Mouse (Mus musculus) cerebellum, adult 8-10 months (tissue): Measurements from ENCODE around the gene Cryl1.

Experiments
- DNase-seq: peaks from one replicate; pipeline ENCODE4 v3.0.0; 2022

The Cryl1 gene

DNA sequence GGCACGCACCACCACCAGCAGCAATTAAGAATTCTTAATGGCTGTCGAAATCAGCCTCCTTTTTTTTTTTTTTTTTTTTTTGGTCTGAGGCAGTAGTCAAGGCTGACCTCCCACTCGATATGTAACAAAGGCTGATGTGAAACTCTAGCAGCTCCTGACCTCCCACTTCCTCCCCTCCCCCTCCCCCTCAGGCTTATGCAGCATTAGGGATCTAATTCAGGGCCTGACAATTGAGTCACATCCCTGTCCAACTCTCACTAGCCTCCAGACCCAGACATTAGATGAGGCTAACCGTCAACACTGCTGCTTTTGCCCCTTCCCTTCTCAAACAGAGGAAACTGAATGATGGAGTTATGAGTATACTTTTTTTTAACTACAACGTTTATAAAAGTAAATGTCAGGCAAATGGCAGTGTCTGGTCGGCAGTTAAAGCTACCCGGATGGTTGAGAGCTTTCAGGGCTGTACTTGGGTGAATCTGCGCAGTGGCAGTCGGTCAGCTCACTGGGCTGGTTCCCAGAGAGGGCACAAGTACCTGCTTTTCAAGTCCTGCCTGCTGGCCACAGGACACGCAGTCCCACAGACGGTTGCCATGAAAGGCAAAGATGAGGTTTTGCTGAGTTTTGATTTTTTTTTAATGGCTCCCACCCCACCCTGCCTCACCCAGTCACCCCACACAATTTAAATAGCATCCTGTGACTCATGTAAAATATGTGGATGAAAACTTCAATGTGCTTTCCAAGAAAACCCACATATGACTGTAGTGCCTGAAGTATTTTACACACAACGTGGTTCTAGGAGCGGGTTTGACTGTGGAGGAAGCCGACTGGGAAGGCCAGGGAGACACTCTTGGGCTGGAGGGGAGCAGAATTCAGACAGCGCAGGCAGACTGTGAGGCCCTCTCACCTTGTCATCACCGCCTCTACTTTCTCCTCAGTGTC lies 81.4 kb downstream of the Cryl1 start:
- DNase-seq = no peak

GRCm38 (mm10) chr14:57315976-57316375 lies 82.4 kb downstream of the Cryl1 start:
- no peak for DNase-seq

DNA sequence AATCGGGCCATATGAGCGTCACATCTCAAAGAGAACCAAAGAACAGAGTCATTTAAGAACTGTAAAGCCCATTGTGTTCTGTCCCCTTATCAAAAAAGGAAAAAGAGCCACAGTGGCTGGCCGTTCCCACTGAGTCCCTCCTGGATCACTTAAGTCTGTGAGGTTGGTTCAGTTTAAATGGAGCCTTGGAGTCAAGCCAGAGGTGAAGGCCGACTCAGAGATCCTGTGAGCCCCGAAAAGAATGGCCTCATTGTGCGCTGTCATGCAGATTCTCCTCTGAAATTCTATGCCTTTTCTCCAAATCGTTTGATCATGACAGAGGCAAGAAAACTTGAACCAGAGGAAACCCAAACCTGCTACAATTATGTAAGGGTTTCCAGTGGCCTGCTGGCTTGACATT lies 82.8 kb downstream of the Cryl1 start:
- no peak for DNase-seq

GRCm38 (mm10) chr14:57301600-57302230 lies 96.6 kb downstream of the Cryl1 start:
- DNase-seq = no peak

DNA sequence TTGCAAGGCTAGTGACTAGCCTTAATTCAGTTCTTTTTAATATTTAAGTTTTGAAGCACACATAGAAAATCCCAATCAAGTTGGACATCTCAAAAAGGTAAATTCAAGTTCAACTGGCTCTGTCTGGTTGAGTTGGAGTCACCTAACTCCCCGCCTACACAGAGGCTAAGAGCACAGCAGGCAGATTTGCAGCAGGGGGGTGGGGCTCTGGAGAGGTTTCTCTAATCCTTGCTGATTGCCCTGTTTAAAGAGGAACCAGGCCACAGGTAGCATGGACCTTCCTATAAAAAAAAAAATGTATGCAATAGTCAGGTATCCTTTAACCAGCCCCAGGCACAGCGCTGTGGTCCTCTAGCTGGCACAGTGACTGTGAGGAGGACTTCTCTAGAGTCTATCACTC lies 97.8 kb downstream of the Cryl1 start:
- no peak for DNase-seq

GRCm38 (mm10) chr14:57297672-57298071 lies 100.7 kb downstream of the Cryl1 start:
- DNase-seq = no peak

GRCm38 (mm10) chr14:57291399-57291942 lies 106.9 kb downstream of the Cryl1 start:
- no peak for DNase-seq

- no peak for DNase-seq
These were observed 109.2 kb downstream of the Cryl1 start for GRCm38 (mm10) chr14:57289105-57289504.

GRCm38 (mm10) chr14:57283816-57284215 lies 114.5 kb downstream of the Cryl1 start:
- no peak for DNase-seq

- DNase-seq = no peak
These were observed 115.7 kb downstream of the Cryl1 start for GRCm38 (mm10) chr14:57282591-57282990.

DNA sequence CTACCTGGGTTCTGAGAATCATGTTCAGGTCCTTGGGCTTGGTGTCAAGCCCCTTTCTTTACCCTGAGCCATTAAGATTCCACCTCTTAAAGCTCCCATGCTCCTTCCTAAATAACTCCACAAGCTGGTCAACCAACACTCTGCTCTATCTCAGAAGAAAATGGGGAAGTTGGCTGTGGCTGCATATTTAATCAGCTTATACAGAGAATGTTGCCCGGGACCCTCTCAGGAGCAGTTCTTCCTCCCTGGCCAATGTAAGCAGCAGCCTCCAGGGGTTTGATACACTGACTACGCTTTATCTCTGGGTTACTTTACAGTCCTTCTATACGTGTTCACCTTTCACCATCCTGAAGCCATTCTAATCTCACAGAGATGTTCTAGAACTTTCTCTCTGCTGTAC lies 117.5 kb downstream of the Cryl1 start:
- no peak for DNase-seq

GRCm38 (mm10) chr14:57276481-57277012 lies 121.8 kb downstream of the Cryl1 start:
- no peak for DNase-seq

GRCm38 (mm10) chr14:57272341-57272740 lies 126.0 kb downstream of the Cryl1 start:
- DNase-seq = no peak

DNA sequence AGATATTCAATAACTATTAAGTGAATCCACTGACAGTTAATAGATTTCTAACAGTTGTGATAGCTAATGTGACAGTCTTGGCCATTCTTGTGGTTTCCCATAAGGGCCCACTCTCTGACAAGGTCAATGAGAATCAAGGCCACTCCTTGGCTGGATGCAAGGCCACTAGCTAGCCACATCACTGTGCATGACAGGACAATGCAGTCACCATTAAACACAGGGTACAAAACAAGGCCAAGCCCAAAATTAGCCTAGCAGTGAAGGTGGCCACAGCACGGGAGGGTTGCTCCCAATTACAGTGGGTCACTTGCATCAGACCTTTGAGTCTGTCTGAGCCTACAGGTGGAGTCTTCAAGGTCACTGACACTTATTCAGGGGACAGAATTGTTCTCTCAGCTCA lies 126.5 kb downstream of the Cryl1 start:
- no peak for DNase-seq

DNA sequence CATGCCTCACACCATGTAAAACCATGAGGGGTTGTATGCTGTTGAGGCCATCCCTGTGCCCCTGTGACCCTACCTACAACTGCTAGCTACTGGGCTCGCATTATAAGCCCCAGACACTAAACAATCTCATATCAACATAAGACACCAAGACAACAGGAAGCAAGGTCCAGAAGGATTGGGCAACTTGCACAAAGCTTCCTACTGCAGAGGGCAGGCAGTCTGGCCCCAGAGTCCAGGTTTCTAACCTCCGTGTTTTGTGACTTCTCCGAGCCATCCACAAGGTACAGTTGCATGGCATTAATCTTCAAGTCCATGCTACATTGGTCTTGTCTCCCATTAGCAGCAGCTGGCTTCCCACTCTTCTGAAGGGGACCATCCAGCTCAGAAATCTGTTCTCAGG lies 129.4 kb downstream of the Cryl1 start:
- no peak for DNase-seq

DNA sequence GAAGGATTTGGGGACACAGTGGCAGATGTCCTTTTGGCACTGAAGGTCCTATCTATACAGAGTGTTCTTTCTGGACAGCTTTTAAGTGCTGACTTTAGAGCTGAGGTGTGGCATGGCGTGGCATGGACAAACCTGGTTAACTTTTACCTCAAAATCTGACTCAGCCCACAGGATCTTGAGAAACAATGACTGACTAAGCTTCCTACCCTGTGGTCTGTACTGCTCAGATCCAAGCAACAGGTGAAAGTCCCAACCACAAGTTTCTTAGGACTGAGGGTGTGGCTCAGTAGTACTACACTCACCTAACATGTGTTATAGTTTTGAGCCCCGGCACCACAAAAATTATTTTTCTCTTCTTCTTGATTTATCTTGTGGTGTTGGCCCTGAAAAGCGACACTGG lies 130.0 kb downstream of the Cryl1 start:
- no peak for DNase-seq

DNA sequence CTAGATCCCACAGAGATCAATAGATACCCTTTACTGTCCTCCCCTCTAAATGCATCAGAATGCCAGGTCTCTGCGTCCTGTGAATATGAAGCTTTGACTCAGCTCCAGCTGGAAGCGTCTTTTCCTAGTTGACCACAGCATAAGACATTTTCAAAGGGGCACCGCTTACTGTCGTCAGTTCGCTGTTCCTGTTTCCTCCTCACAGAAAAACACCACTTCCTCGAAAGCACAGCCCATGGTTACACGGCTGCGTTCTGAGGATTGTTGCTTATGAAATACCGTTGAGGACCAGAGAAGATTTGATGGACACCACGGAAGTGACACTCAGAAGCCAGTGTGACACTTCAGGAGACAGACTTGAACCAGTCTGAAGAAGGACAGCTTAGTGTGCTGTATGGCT lies 134.4 kb downstream of the Cryl1 start:
- no peak for DNase-seq

- DNase-seq = no peak
These were observed 139.0 kb downstream of the Cryl1 start for GRCm38 (mm10) chr14:57259341-57259740.

- DNase-seq = no peak
These were observed 149.7 kb downstream of the Cryl1 start for GRCm38 (mm10) chr14:57248661-57249060.

GRCm38 (mm10) chr14:57246575-57246974 lies 151.8 kb downstream of the Cryl1 start:
- DNase-seq = no peak

- DNase-seq = no peak
These were observed 155.4 kb downstream of the Cryl1 start for GRCm38 (mm10) chr14:57242978-57243377.

- DNase-seq = no peak
These were observed 163.1 kb downstream of the Cryl1 start for GRCm38 (mm10) chr14:57235276-57235675.

DNA sequence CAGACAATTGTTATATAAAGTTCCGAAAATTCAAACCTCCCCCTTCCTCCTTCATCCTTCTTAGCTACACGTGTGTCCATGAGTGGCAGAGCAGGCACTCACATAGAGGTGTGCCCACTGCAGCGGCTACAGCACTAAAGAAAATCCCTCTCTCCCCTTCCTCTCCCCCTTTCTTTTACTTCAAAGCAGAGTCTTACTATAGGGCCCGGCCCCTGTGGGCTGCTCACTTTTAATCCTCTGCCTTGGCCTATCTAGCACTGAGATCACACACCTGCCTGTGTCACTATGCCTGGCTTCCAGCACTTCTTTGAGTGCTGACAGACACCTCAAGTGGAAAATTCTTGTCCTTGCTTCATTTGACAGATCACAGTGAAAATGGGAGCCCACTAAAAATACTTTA lies 163.6 kb downstream of the Cryl1 start:
- no peak for DNase-seq
